23 mouse cellular contexts compared by ENCODE assay signal in the genomic region with DNA sequence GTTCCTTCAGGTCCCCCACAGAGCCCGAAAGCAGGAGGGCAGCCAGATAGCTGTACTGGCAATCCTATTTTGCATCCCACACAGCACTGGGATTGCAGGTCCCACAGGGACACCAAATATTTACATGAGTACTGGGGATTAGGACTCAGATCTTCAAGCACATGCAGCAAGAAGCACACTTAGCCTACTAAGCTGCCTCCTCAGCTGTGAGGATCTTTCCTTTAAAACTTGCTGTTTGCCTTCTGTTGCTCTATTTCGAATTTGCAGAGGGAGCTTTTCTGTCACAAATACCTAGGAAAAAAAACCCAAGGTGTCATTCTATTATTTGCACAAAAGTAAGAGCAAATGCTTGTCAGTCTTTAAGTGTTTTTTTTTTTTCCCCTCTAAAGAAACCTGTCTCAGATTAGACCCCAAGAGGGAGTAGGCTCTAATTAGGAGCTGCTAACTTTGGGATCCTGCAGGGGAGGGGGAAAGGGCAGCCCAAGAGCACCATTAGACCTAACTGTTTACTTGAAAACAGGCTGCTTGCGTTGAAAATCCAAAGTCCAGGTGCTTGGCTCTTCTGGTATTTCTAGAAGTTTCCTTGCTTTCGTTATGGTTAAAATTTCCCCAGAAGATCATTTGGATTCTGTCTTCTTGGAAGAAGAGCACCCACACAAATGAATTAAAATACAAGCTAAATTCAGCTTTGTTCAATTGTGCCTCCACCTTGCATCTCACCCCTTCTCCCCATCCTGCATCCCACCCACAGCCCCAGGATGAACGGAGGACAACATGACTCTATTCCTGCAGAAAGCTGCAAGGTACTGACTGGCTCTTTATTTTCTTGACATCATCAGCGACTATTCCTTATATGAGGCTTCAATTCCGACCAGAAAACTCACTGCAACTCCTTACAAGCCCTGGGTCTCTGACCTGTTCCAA.
DNase-seq lines count a peak whose midpoint lies in the region; ATAC-seq lines count a peak whose summit lies in the region.
"Had no signal": no experiment of that assay in that cellular context is flagged by ENCODE, and none has a peak within 500 bp of the region (broad histone marks: within the 10 kb centered on the region; RNA-seq: fewer than 3 reads in every experiment).

No protein-coding gene starts in this region.

- no peak for ATAC-seq in kidney, embryonic 16.5 days (ENCODE audit: low FRiP score, low TSS enrichment)
- ATAC-seq: hindbrain, postnatal 0 days; intestine, postnatal 0 days; midbrain, embryonic 15.5 days had no signal

- no peak overlapping the region for H3K9ac ChIP-seq in kidney, embryonic 16.5 days (replicated peaks; ENCODE audit: low read length)
- H3K9ac ChIP-seq: midbrain, embryonic 15.5 days had no signal

- H3K4me3 ChIP-seq in kidney, embryonic 16.5 days (ENCODE audit: low read length), result no peak overlapping the region
- H3K4me3 ChIP-seq: heart, adult 2 months; hindbrain, embryonic 10.5 days; midbrain, embryonic 15.5 days; myocyte had no signal

- H3K4me1 ChIP-seq in kidney, embryonic 16.5 days (ENCODE audit: insufficient read depth, low read length), result peaks cover 4% of the 10 kb centered on the region; the same call in 1 of the 2 replicates
- H3K4me1 ChIP-seq: midbrain, embryonic 15.5 days had no signal

- H3K9me3 ChIP-seq in kidney, embryonic 16.5 days (ENCODE audit: low read length), result no peaks in the 10 kb centered on the region
- H3K9me3 ChIP-seq: hindbrain, embryonic 10.5 days; midbrain, embryonic 15.5 days had no signal

- H3K27me3 ChIP-seq in kidney, embryonic 16.5 days (ENCODE audit: insufficient read depth, low read length), result no peaks in the 10 kb centered on the region
- H3K27me3 ChIP-seq: midbrain, embryonic 15.5 days had no signal

- DNase-seq in kidney, adult 18-20 months, result peak; percentile 21
- peak; percentile 59 for DNase-seq in right cerebral cortex, adult 18-20 months
- no peak for DNase-seq in right cerebral cortex, postnatal 14 days
- peak; percentile 23 to 42 for DNase-seq in kidney, postnatal 25 days
- DNase-seq in heart, postnatal 4 days, result no peak
- no peak for DNase-seq in spleen, adult 12 weeks (ENCODE audit: low spot score)
- DNase-seq: adrenal gland, postnatal 25 days; cerebellum, adult 11-12 months; cerebellum, postnatal 14 days; embryo, embryonic 11 days; gastrocnemius, postnatal 14 days; heart, adult 2 months; lung, adult 2 months; right cerebral cortex, postnatal 25 days; thymus, postnatal 36 days had no signal

- no peak overlapping the region for H3K4me2 ChIP-seq in kidney, embryonic 16.5 days (replicated peaks; ENCODE audit: low read depth, low read length)
- H3K4me2 ChIP-seq: liver, embryonic 11.5 days; midbrain, embryonic 15.5 days had no signal

- H3K27ac ChIP-seq in kidney, embryonic 16.5 days (ENCODE audit: low read length), result no peak overlapping the region
- H3K27ac ChIP-seq: heart, adult 2 months; hindbrain, embryonic 10.5 days; hindbrain, postnatal 0 days; midbrain, embryonic 15.5 days had no signal

- WGBS in kidney, embryonic 16.5 days, result 46% methylated on average over 7 of the region's 7 CpGs

- no peaks in the 10 kb centered on the region for H3K36me3 ChIP-seq in kidney, embryonic 16.5 days (ENCODE audit: insufficient read depth, low read length)
- H3K36me3 ChIP-seq: G1E; hindbrain, embryonic 10.5 days; midbrain, embryonic 15.5 days had no signal

Comparison
In these comparisons a context has a peak if more than half of its experiments do, and no peak if none do; other contexts are left out.
1. DNase-seq: peak in kidney, adult 18-20 months (single experiment), right cerebral cortex, adult 18-20 months (single experiment) and kidney, postnatal 25 days (2 of 2); none in right cerebral cortex, postnatal 14 days (single experiment), heart, postnatal 4 days (single experiment) and spleen, adult 12 weeks (single experiment).